Mouse (Mus musculus): ENCODE results near the gene Senp2. TPM values are rescaled to one million over a fixed set of nuclear protein-coding genes. Genes with fewer than 3 reads are reported as not detected.

Gene Senp2
- polyA plus RNA-seq, 1 experiment from 2014 or later: 37.0 TPM

DNA sequence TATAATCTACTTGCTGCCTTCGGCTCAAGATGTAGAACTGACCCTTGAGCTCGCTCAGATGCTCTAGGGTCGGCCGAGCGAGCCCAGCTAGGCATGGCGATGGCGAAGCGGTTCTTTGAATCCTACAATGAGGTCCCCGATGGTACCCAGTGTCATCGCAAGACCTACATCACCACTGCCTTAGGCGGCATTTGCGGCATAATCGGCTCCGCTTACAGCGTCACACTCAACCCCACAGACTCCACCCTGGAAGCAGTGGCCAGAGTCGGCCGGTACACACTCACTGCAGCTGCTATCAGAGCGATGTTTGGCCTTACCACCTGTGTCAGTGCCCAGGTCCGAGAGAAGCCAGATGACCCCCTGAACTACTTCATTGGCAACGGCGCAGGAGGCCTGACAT, 44.1 kb downstream of the Senp2 start:
- H3K9ac ChIP-seq (replicated peaks; ENCODE audit: low read length): no peak overlapping the region
- WGBS: 93% methylated on average over 21 of the region's 21 CpGs
- no peaks in the 10 kb centered on the region for H3K4me1 ChIP-seq (ENCODE audit: insufficient read depth, low read length)
- H3K9me3 ChIP-seq (ENCODE audit: low read length): no peaks in the 10 kb centered on the region
- H3K27me3 ChIP-seq (ENCODE audit: insufficient read depth, low read length): no peaks in the 10 kb centered on the region
- H3K27ac ChIP-seq (ENCODE audit: low read length): no peak overlapping the region
- ATAC-seq (ENCODE audit: low FRiP score, low TSS enrichment): no peak
- peaks cover 10% of the 10 kb centered on the region; the same call in 1 of the 2 replicates for H3K36me3 ChIP-seq (ENCODE audit: insufficient read depth, low read length)
- no peak overlapping the region for H3K4me2 ChIP-seq (replicated peaks; ENCODE audit: low read depth, low read length)
- no peak overlapping the region for H3K4me3 ChIP-seq (ENCODE audit: low read length)

DNA sequence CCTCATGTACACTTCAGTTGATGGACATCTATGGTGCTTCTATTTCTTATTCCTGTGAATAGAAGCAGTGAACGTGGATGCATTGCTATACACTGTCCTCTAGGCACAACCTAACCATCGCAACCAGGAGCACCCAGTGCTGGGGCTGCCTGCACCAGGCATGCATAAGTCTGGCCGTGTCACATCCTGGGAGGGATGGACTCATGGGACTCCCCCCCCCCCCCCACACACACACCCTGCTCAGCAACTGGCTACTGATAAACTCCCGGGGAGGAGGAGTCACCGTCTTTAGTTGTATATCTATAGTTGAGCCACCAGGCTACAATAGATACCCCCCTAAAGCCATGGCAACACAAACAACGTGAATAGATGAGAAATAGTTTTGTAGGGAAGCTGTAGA, 48.2 kb downstream of the Senp2 start:
- Histone ChIP-seq H3K4me3 (ENCODE audit: low read length) (no peak overlapping the region), H3K9me3 (ENCODE audit: low read length) (no peaks in the 10 kb centered on the region), H3K36me3 (ENCODE audit: insufficient read depth, low read length) (peaks cover 36% of the 10 kb centered on the region), H3K9ac (replicated peaks; ENCODE audit: low read length) (no peak overlapping the region), H3K4me2 (replicated peaks; ENCODE audit: low read depth, low read length) (no peak overlapping the region), H3K27me3 (ENCODE audit: insufficient read depth, low read length) (no peaks in the 10 kb centered on the region), H3K27ac (ENCODE audit: low read length) (no peak overlapping the region), H3K4me1 (ENCODE audit: insufficient read depth, low read length) (no peaks in the 10 kb centered on the region)
- no peak for ATAC-seq (ENCODE audit: low FRiP score, low TSS enrichment)
- WGBS: 90% methylated on average over 6 of the region's 6 CpGs

DNA sequence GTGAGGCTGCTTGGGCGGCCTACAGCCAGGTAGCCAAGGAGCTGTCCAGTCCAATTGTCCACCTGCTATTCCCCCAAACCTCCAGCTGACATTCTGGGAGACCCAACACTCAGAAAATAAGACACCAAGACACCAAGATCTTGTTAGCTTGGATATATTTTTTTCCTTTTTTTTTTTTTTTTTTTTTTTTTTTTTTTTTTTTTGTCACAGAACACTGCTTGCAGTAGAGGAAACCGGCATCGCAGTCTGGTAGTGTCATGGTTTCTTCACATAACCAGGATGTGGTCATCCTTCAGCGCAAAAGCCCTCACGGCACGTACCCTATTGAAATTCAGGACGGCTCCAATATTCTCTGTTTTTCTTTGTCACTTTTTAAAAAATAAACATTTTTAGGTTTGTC, 49.6 kb downstream of the Senp2 start:
- Histone ChIP-seq H3K27me3 (ENCODE audit: insufficient read depth, low read length) (no peaks in the 10 kb centered on the region), H3K36me3 (ENCODE audit: insufficient read depth, low read length) (peaks cover 44% of the 10 kb centered on the region), H3K9me3 (ENCODE audit: low read length) (no peaks in the 10 kb centered on the region), H3K9ac (replicated peaks; ENCODE audit: low read length) (no peak overlapping the region), H3K4me2 (replicated peaks; ENCODE audit: low read depth, low read length) (no peak overlapping the region), H3K4me3 (ENCODE audit: low read length) (no peak overlapping the region), H3K4me1 (ENCODE audit: insufficient read depth, low read length) (no peaks in the 10 kb centered on the region), H3K27ac (ENCODE audit: low read length) (no peak overlapping the region)
- no peak for ATAC-seq (ENCODE audit: low FRiP score, low TSS enrichment)
- WGBS: 95% methylated on average over 7 of the region's 7 CpGs

DNA sequence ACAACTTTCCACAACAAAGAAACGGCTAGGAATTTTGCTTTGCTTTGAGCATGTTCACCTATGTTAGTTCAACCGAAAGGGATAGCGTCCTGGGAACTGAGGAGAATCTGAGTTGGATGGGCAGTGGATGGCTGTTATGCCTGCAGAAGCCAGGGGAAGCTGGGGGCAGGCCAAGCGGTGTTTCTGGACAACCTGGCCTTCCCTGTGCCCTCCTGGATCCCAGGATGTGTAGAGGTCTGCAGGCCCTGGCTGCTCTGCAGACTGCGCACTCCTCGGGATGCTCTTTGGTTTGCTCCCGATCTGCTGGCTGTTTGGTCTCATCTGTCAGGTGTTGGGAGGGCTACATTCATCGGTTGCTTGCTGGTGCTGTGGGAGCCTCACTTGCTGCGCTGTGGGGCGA, 51.1 kb downstream of the Senp2 start:
- Histone ChIP-seq H3K4me2 (replicated peaks; ENCODE audit: low read depth, low read length) (no peak overlapping the region), H3K27me3 (ENCODE audit: insufficient read depth, low read length) (no peaks in the 10 kb centered on the region), H3K27ac (ENCODE audit: low read length) (no peak overlapping the region), H3K9me3 (ENCODE audit: low read length) (no peaks in the 10 kb centered on the region), H3K36me3 (ENCODE audit: insufficient read depth, low read length) (peaks cover 54% of the 10 kb centered on the region), H3K4me1 (ENCODE audit: insufficient read depth, low read length) (no peaks in the 10 kb centered on the region), H3K9ac (replicated peaks; ENCODE audit: low read length) (no peak overlapping the region), H3K4me3 (ENCODE audit: low read length) (no peak overlapping the region)
- ATAC-seq (ENCODE audit: low FRiP score, low TSS enrichment): no peak
- 95% methylated on average over 10 of the region's 10 CpGs for WGBS

DNA sequence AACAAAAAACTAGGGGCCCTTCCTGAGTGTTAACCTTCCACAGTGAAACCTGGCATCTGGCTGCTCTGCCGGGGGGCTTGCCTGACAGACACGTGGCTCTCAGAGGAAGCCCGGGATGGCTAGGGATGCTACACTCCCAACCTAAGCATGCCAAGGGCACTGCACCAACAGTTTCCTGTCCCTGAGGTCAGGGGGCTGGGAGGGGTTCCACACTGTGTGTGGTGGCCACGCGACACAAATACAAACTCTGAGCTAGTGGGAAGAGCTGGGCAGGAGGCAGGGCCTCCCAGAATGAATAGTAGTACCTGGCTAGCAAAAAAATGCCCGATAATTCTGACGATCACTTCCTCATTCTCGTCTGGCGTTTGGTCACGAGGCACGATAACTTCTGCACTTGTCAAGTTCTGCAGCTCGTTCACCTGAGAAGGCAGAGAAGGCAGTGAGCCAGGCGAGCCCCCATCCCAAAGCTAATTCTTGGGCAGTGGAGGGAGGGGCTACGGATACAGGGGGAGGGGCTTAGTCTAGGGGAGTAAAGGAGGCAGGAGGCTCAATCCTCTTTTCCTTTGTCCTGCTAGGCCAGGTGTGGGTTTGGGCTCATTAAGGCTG, 52.4 kb downstream of the Senp2 start:
- H3K27me3 ChIP-seq (ENCODE audit: insufficient read depth, low read length): no peaks in the 10 kb centered on the region
- H3K4me1 ChIP-seq (ENCODE audit: insufficient read depth, low read length): no peaks in the 10 kb centered on the region
- no peak overlapping the region for H3K9ac ChIP-seq (replicated peaks; ENCODE audit: low read length)
- no peak overlapping the region for H3K4me3 ChIP-seq (ENCODE audit: low read length)
- 0 out of 2 replicates have a peak, but pooled peaks have one; percentile 17 for ATAC-seq (ENCODE audit: low FRiP score, low TSS enrichment)
- no peak overlapping the region for H3K4me2 ChIP-seq (replicated peaks; ENCODE audit: low read depth, low read length)
- no peaks in the 10 kb centered on the region for H3K9me3 ChIP-seq (ENCODE audit: low read length)
- H3K36me3 ChIP-seq (ENCODE audit: insufficient read depth, low read length): peaks cover 67% of the 10 kb centered on the region
- 81% methylated on average over 14 of the region's 14 CpGs for WGBS
- no peak overlapping the region for H3K27ac ChIP-seq (ENCODE audit: low read length)

DNA sequence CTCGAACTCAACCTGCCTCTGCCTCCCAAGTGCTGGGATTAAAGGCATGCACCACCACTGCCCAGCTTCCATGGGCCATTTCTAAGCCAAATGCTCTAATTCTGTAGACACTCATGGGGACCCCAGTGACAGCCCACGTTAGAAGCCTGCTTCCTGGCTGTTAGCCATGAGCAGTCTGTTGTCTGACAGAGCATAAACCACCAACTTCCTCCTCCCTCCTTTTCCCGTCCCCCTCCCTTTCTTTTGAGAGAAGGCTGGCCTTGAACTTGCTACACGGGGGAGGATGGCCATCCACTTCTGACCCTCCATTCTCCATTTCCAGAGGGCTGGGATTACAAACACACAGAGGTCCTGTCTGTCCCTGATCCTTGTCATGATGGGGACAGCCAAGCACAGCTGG, 53.0 kb downstream of the Senp2 start:
- no peak for ATAC-seq (ENCODE audit: low FRiP score, low TSS enrichment)
- WGBS: 59% methylated on average over 4 of the region's 4 CpGs
- no peak overlapping the region for H3K9ac ChIP-seq (replicated peaks; ENCODE audit: low read length)
- no peak overlapping the region for H3K4me2 ChIP-seq (replicated peaks; ENCODE audit: low read depth, low read length)
- H3K36me3 ChIP-seq (ENCODE audit: insufficient read depth, low read length): peaks cover 71% of the 10 kb centered on the region
- no peaks in the 10 kb centered on the region for H3K27me3 ChIP-seq (ENCODE audit: insufficient read depth, low read length)
- H3K4me3 ChIP-seq (ENCODE audit: low read length): no peak overlapping the region
- no peaks in the 10 kb centered on the region for H3K9me3 ChIP-seq (ENCODE audit: low read length)
- H3K27ac ChIP-seq (ENCODE audit: low read length): no peak overlapping the region
- H3K4me1 ChIP-seq (ENCODE audit: insufficient read depth, low read length): no peaks in the 10 kb centered on the region

DNA sequence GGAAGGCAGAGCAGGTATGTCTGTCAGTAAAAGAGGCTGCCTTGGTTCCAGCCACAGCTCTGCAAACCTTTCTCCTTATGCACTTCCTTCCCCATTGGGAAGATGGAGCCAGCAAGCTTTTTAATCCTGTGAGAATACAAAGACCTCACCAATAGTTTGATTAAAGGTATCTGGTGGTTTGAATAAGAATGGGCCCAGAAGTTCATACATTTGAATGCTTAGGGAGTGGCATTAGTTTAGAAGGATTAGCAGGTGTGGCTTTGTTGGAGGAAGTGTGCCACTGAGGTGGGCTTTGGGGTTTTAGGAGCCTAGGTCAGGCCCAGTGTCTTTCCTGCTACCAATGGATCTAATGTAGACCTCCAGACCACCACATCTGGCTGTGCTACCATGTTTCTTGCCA, 56.3 kb downstream of the Senp2 start:
- H3K27me3 ChIP-seq (ENCODE audit: insufficient read depth, low read length): no peaks in the 10 kb centered on the region

DNA sequence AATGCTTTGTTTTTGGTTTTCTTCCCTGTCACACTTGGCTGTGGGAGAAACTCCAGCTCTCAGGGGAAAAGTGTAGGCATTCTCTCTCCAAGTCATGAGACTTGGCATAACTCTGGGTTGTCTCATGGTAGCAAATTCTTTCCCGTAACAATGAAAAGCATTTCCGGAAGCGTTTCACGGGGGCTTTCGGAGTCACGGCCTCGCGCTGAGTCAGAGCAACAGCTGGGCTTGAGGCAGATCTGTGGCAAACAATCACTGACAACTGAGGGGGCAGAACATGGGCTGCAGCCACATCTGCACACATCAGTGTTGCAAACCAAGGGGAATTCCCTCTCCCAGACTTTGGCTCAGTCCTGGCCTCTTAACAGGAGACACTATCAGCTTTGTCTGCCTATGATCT, 58.1 kb downstream of the Senp2 start:
- Histone ChIP-seq H3K4me1 (ENCODE audit: insufficient read depth, low read length) (no peaks in the 10 kb centered on the region), H3K9me3 (ENCODE audit: low read length) (no peaks in the 10 kb centered on the region), H3K27me3 (ENCODE audit: insufficient read depth, low read length) (no peaks in the 10 kb centered on the region), H3K4me3 (ENCODE audit: low read length) (no peak overlapping the region), H3K27ac (ENCODE audit: low read length) (no peak overlapping the region), H3K36me3 (ENCODE audit: insufficient read depth, low read length) (peaks cover 72% of the 10 kb centered on the region), H3K4me2 (replicated peaks; ENCODE audit: low read depth, low read length) (no peak overlapping the region), H3K9ac (replicated peaks; ENCODE audit: low read length) (no peak overlapping the region)
- WGBS: 88% methylated on average over 8 of the region's 8 CpGs
- no peak for ATAC-seq (ENCODE audit: low FRiP score, low TSS enrichment)

More for the DNA sequence above, 56.3 kb downstream of the Senp2 start:
- no peak overlapping the region for H3K4me2 ChIP-seq (replicated peaks; ENCODE audit: low read depth, low read length)
- no peak overlapping the region for H3K4me3 ChIP-seq (ENCODE audit: low read length)
- no peak for ATAC-seq (ENCODE audit: low FRiP score, low TSS enrichment)
- no peak overlapping the region for H3K9ac ChIP-seq (replicated peaks; ENCODE audit: low read length)
- no peaks in the 10 kb centered on the region for H3K4me1 ChIP-seq (ENCODE audit: insufficient read depth, low read length)
- no peaks in the 10 kb centered on the region for H3K9me3 ChIP-seq (ENCODE audit: low read length)
- H3K36me3 ChIP-seq (ENCODE audit: insufficient read depth, low read length): peaks cover 85% of the 10 kb centered on the region
- no peak overlapping the region for H3K27ac ChIP-seq (ENCODE audit: low read length)

DNA sequence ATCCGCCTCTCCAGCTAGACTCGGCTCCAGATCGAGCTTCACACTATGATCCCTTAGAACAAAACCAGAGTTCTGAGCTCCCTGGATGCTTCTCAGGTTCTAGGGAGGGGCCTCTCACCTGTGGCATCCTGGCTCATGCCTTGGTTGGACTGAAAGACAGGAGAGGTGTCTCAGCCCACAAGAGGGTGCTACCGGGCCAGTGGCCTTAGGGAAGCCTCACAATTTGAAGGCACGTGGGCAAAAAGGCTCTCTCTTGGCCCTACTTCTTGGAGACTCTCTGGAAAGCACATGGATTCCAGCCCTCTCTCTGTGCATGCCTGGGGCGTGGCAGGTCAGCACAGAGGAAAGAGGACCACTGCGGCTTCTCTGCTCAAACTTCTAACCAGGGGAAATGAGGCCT, 62.1 kb downstream of the Senp2 start:
- Histone ChIP-seq H3K9me3 (ENCODE audit: low read length) (no peaks in the 10 kb centered on the region), H3K27me3 (ENCODE audit: insufficient read depth, low read length) (no peaks in the 10 kb centered on the region), H3K36me3 (ENCODE audit: insufficient read depth, low read length) (peaks cover 51% of the 10 kb centered on the region), H3K9ac (replicated peaks; ENCODE audit: low read length) (no peak overlapping the region), H3K4me2 (replicated peaks; ENCODE audit: low read depth, low read length) (no peak overlapping the region), H3K4me3 (ENCODE audit: low read length) (no peak overlapping the region), H3K27ac (ENCODE audit: low read length) (no peak overlapping the region), H3K4me1 (ENCODE audit: insufficient read depth, low read length) (no peaks in the 10 kb centered on the region)
- 82% methylated on average over 7 of the region's 7 CpGs for WGBS
- ATAC-seq (ENCODE audit: low FRiP score, low TSS enrichment): no peak

DNA sequence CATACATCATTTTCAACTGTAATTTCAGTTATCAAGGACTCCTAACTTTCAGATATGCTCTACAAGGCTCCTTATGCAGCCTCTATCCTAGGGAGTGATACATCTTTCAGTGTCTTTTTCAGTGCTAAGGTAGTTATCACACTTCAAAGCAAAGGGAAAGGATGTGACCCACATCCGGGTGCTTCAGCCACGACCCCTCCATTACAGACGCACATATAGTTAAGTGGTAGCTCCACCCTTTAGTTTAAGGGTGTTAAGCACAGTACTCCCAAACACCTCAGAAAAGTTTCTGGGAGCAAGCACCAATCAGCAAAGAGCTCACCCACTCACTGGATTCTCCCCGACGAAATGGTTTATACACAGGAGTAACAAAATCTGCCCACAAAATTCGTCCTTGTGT, 65.8 kb downstream of the Senp2 start:
- Histone ChIP-seq H3K27ac (ENCODE audit: low read length) (no peak overlapping the region), H3K9ac (replicated peaks; ENCODE audit: low read length) (no peak overlapping the region), H3K4me1 (ENCODE audit: insufficient read depth, low read length) (no peaks in the 10 kb centered on the region), H3K4me3 (ENCODE audit: low read length) (no peak overlapping the region), H3K4me2 (replicated peaks; ENCODE audit: low read depth, low read length) (no peak overlapping the region), H3K36me3 (ENCODE audit: insufficient read depth, low read length) (peaks cover 55% of the 10 kb centered on the region), H3K27me3 (ENCODE audit: insufficient read depth, low read length) (no peaks in the 10 kb centered on the region), H3K9me3 (ENCODE audit: low read length) (no peaks in the 10 kb centered on the region)
- 62% methylated on average over 6 of the region's 6 CpGs for WGBS
- no peak for ATAC-seq (ENCODE audit: low FRiP score, low TSS enrichment)

Data from kidney, embryonic 16.5 days (tissue).